Mouse (Mus musculus) spleen, adult 2 months (tissue): ENCODE results near the gene Prrt2. TPM values are rescaled to one million over a fixed set of nuclear protein-coding genes. Genes with fewer than 3 reads are reported as not detected.

Experiments
- DNase-seq, 2 experiments: peaks; one replicate each; pipeline versions ENCODE4 v3.0.0 to v3.0.0-alpha.2; 2012 to 2021; ENCODE audit warnings: low spot score in 2 of 2, low read depth in 1 of 2
- H3K27ac ChIP-seq: fragments of 200-500 bp; 2 replicates; pipeline ENCODE4 v1.5.1; 2012; ENCODE audit warnings: low read length, inconsistent platforms; ENCODE audit not compliant: insufficient read depth
- H3K27me3 ChIP-seq: fragments of 200-500 bp; 2 replicates; pipeline ENCODE4 v1.6.1; 2012; ENCODE audit warnings: mild to moderate bottlenecking, moderate library complexity, low read length, inconsistent platforms; ENCODE audit not compliant: control insufficient read depth, insufficient read depth
- H3K36me3 ChIP-seq: fragments of 200-500 bp; 2 replicates; pipeline ENCODE4 v1.6.1; 2012; ENCODE audit warnings: mild to moderate bottlenecking, low read length, inconsistent platforms; ENCODE audit not compliant: control insufficient read depth, insufficient read depth
- H3K4me1 ChIP-seq: fragments of 200-500 bp; 2 replicates; pipeline ENCODE4 v1.6.1; 2011; ENCODE audit warnings: inconsistent platforms; ENCODE audit not compliant: control insufficient read depth, insufficient read depth, insufficient read length
- H3K4me3 ChIP-seq: fragments of 200-500 bp; 2 replicates; pipeline ENCODE4 v1.5.1; 2011; ENCODE audit warnings: mild to moderate bottlenecking, inconsistent platforms; ENCODE audit not compliant: insufficient read depth, insufficient read length; ENCODE audit errors: extremely low read depth
- CTCF ChIP-seq: fragments of 200-500 bp; IDR thresholded peaks from 2 replicates; pipeline ENCODE4 v1.5.1; 2011; ENCODE audit warnings: mild to moderate bottlenecking, inconsistent platforms; ENCODE audit not compliant: insufficient read depth, insufficient read length, insufficient replicate concordance; ENCODE audit errors: extremely low read depth
- POLR2A ChIP-seq: fragments of 200-500 bp; IDR thresholded peaks from 2 replicates; pipeline ENCODE4 v1.6.1; 2011; ENCODE audit warnings: low read depth, low read length, inconsistent platforms
- WGBS: fragments of 180-500 bp; shearing (Covaris S2); methylation state at CpG from one replicate; pipeline ENCODE4 v1.1.7; 2018; 5-methylcytosine and 5-hydroxymethylcytosine counted together
- polyA plus RNA-seq: library from polyadenylated mRNA; depleted of rRNA; stranded (reverse); fragments of >200 nt; gene quantifications from 2 replicates; pipeline ENCODE4 v1.2.3, GENCODE M21; 2012

The Prrt2 gene
- polyA plus RNA-seq, 1 experiment, result 5.8 TPM

- H3K4me3 ChIP-seq, result peak overlapping the region; percentile 43; the same call in 1 of the 2 replicates
These were observed 520 bp downstream of the Prrt2 start for GRCm38 (mm10) chr7:127020491-127020890.

DNA sequence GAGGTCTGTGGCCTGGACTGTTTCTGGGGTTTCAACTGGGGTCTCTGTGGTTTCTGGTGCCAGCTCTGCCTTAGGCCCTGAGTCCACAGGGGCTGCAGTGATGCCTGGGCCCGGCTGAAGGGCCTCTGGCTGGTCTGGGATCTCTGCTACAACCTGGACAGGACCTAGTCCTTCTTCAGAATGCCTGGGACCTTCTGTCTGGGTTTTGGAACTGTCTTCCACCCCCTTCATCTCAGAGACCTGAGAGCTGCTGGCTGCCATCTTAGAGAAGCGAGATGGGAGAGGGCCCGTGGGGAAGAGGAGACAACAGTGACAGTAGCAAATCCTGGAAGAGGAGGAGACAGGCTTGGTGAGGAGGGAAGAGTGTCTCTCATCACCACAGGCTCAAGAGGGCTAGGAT, 980 bp downstream of the Prrt2 start:
- 84% methylated on average over 3 of the region's 3 CpGs for WGBS
- Histone ChIP-seq H3K4me1 (peaks cover 37% of the 10 kb centered on the region), H3K27me3 (no peaks in the 10 kb centered on the region), H3K27ac (no peak overlapping the region), H3K36me3 (peaks cover 17% of the 10 kb centered on the region), H3K4me3 (no peak overlapping the region)
- DNase-seq, result no peak
- TF ChIP-seq POLR2A (no peak), CTCF (no peak)

More at GRCm38 (mm10) chr7:127020491-127020890, 520 bp downstream of the Prrt2 start:
- no peaks in the 10 kb centered on the region for H3K27me3 ChIP-seq
- peaks cover 16% of the 10 kb centered on the region for H3K36me3 ChIP-seq
- DNase-seq, result no peak
- no peak for TF ChIP-seq CTCF
- no peak for TF ChIP-seq POLR2A
- H3K27ac ChIP-seq, result peak overlapping the region; percentile 26; the same call in 1 of the 2 replicates
- 71% methylated on average over 5 of the region's 5 CpGs for WGBS
- peaks cover 37% of the 10 kb centered on the region for H3K4me1 ChIP-seq

DNA sequence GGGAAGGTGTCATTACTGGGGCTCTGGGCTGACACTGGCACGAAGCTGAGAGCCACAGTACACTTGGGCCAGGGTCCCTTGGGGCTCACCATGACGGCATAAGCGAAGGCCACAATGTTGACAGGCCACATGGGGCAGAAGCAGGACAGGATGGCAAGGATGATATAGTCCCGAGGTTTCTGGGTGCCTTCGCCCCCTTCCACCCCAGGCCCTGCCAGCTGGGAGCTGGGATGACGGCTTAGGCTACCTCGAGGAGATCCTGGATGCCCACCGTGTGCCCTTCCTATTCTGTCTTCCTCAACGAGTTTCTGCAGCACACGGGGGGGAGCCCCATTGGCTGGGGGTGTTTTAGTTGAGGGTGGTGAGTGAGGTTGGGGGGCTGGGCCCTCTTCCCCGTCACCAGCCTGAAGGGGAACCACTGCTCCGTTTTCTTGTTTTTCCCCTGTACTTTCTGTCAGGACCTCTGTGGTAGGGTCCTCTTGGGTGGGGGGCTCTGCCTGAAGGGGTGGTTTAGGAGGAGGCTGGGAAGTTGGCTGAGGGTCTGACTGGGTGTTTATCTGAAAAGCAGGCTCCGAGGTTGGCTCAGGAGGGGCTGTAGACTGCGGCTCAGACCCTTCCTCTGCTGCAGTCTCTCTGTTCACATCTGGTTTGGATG, 1.6 kb downstream of the Prrt2 start:
- Histone ChIP-seq H3K27ac (no peak overlapping the region), H3K4me3 (no peak overlapping the region), H3K36me3 (peaks cover 17% of the 10 kb centered on the region), H3K27me3 (no peaks in the 10 kb centered on the region), H3K4me1 (peaks cover 34% of the 10 kb centered on the region)
- 79% methylated on average over 14 of the region's 14 CpGs for whole genome bisulfite sequencing
- TF ChIP-seq POLR2A, result no peak
- no peak for TF ChIP-seq CTCF
- no peak for DNase-seq

- Histone ChIP-seq H3K27ac (no peak overlapping the region), H3K27me3 (no peaks in the 10 kb centered on the region), H3K36me3 (peaks cover 14% of the 10 kb centered on the region), H3K4me3 (no peak overlapping the region), H3K4me1 (peaks cover 26% of the 10 kb centered on the region)
- 93% methylated on average over 15 of the region's 15 CpGs for WGBS
- DNase-seq, result no peak
- TF ChIP-seq CTCF (no peak), POLR2A (no peak)
These were observed 2.4 kb downstream of the Prrt2 start for GRCm38 (mm10) chr7:127018416-127019305.

DNA sequence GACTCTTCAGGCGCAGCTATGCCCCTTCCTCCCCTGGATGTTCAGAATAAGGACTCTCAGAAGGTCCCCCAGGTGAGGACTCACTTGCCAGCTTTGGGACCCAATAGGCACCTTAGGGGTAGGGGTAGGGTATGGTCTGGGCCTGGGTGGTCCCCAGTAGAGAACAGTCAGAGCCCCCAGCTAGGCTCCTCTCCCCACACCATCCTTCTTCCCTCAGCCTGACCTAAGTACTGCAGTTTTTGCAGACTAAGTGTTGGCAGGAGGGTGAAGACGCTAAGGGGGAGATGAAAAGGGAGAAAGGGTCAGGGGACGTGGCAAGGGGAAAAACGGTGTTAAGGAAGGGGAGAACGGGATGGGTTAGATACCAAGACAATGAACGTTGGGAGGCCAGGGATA, 3.1 kb downstream of the Prrt2 start:
- Histone ChIP-seq H3K36me3 (peaks cover 7% of the 10 kb centered on the region), H3K27ac (0 out of 2 replicates have a peak overlapping the region, but pooled peaks have one; percentile 4), H3K4me3 (no peak overlapping the region), H3K4me1 (peaks cover 25% of the 10 kb centered on the region), H3K27me3 (no peaks in the 10 kb centered on the region)
- DNase-seq, result no peak
- 82% methylated on average over 6 of the region's 6 CpGs for WGBS
- TF ChIP-seq POLR2A, result no peak
- no peak for TF ChIP-seq CTCF

DNA sequence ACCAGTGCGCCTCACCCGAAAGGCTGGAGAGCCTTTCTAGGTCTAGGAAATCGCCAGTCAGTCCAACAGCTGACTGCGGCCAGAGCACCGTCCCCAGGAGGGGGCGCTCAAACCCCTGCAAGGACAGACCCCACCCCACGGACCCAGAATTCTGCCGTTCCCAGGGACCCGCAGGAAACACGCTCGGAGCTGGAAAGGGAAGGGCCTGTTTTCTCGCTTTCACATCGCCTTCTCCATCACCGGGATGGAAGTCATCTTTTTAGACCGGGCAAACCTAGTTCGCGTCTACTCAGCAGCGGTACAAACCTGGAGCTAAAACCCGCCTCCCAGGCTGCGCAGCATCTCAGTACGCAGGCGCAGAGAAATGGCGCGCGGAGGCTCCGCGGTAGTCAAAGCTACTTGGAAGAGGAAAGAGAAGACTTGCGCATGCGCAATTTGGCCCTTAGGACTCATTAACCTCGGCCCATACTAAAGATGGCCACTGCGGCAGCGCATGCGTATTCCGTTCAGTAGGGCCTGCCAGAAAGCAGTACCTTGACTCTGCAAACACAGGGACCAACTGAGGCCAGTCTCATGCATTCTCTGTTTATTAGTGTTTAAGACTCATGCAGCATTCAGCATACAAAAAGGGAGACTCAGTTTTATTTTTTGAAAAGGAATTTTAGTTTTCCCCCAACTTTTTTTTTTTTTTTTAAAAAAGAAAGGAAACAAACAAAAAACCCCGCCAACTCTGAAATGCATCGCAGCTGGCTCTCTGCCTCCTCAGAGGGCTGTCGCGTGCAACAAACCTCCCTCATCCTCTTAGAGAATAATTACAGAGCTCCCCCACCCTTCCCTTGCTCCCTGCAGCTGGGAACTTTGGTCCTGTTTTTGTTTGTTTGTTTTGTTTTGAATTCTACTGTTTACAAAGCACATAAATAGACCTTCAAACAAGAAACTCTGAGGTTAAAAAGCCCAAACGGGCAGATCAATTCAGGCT, 3.8 kb downstream of the Prrt2 start, which contains the start of gene Pagr1a:
Pagr1a (minus strand) TSS at position 382 of the 979 bp plus-strand sequence.
- Histone ChIP-seq H3K36me3 (peaks cover 3% of the 10 kb centered on the region), H3K4me3 (peak within 1 kb of the TSS; percentile 76), H3K27me3 (no peaks in the 10 kb centered on the region), H3K27ac (peak within 1 kb of the TSS; percentile 93), H3K4me1 (peaks cover 22% of the 10 kb centered on the region)
- TF ChIP-seq CTCF, result peak; percentile 76
- TF ChIP-seq POLR2A, result peak; percentile 50; the same call in 1 of the 2 replicates
- 3% methylated on average over 39 of the region's 39 CpGs for WGBS
- peak; percentile 97 to 99 for DNase-seq
